In genomic region chrX:75044595-75044994, GRCm38 (mm10) we compare ENCODE assay signal across 14 mouse cellular contexts. TPM values are rescaled to one million over a fixed set of nuclear protein-coding genes. Genes with fewer than 3 reads are reported as not detected.
DNase-seq lines count a peak whose midpoint lies in the region; ATAC-seq lines count a peak whose summit lies in the region.
"Had no signal": no experiment of that assay in that cellular context is flagged by ENCODE, and none has a peak within 500 bp of the region (broad histone marks: within the 10 kb centered on the region; RNA-seq: fewer than 3 reads in every experiment).

No protein-coding gene starts in this region.

- no peak overlapping the region for H3K4me3 ChIP-seq in kidney, embryonic 15.5 days (replicated peaks)
- H3K4me3 ChIP-seq: midbrain, embryonic 10.5 days had no signal

- no peak overlapping the region for H3K4me2 ChIP-seq in kidney, embryonic 15.5 days

- WGBS in kidney, embryonic 15.5 days: 52% methylated on average over 4 of the region's 4 CpGs

- no peak overlapping the region for H3K27ac ChIP-seq in kidney, embryonic 15.5 days
- H3K27ac ChIP-seq: midbrain, embryonic 10.5 days had no signal

- no peaks in the 10 kb centered on the region for H3K4me1 ChIP-seq in kidney, embryonic 15.5 days
- H3K4me1 ChIP-seq: midbrain, embryonic 10.5 days had no signal

- no peak for ATAC-seq in kidney, embryonic 15.5 days (replicated peaks; ENCODE audit: low FRiP score)
- ATAC-seq: intestine, embryonic 16.5 days had no signal

- H3K9ac ChIP-seq in kidney, embryonic 15.5 days: no peak overlapping the region

- no peaks in the 10 kb centered on the region for H3K27me3 ChIP-seq in kidney, embryonic 15.5 days
- H3K27me3 ChIP-seq: CH12.LX had no signal

- peak; percentile 11 for DNase-seq in kidney, adult 18-20 months
- DNase-seq in gastrocnemius, postnatal 10 days: peak; percentile 3
- peak; percentile 24 to 30 for DNase-seq in kidney, adult 8-10 months
- DNase-seq in lung, postnatal 25 days (ENCODE audit: low spot score): peak; percentile 39
- no peak for DNase-seq in retina, embryonic 14.5 days (ENCODE audit: low spot score)
- DNase-seq in cerebellum, postnatal 4 days (ENCODE audit: low spot score in 2 of 2): no peak
- DNase-seq in ovary, postnatal 36 days (ENCODE audit: low spot score): no peak
- DNase-seq: cerebellum, adult 18-20 months; left cerebral cortex, postnatal 4 days; right cerebral cortex, postnatal 14 days had no signal

- no peaks in the 10 kb centered on the region for H3K36me3 ChIP-seq in kidney, embryonic 15.5 days
- H3K36me3 ChIP-seq: midbrain, embryonic 10.5 days had no signal

- no peaks in the 10 kb centered on the region for H3K9me3 ChIP-seq in kidney, embryonic 15.5 days (replicated peaks)
- H3K9me3 ChIP-seq: midbrain, embryonic 10.5 days had no signal

RNA-seq across cellular contexts. Expression of gene Gab3, which starts 40.7 kb away (rescaled TPM):
- polyA plus RNA-seq in kidney, embryonic 15.5 days (2015; fragmentation: Nextera tagmentation; extraction: Ambion mirVana): 1.9 and 2.4 TPM in 2 replicates
- 1 to 10 TPM; 1.6 to 2.7 TPM for total RNA-seq in gastrocnemius, postnatal 10 days (2021)

RNA-seq across cellular contexts. Expression of gene Dkc1, which starts 51.1 kb away (rescaled TPM):
- 144 and 173 TPM in 2 replicates for polyA plus RNA-seq in kidney, embryonic 15.5 days (2015; fragmentation: Nextera tagmentation; extraction: Ambion mirVana)
- 10 to 100 TPM; 30.0 to 31.0 TPM for total RNA-seq in gastrocnemius, postnatal 10 days (2021)

Comparison
In these comparisons a context has a peak if more than half of its experiments do, and no peak if none do; other contexts are left out.
1. DNase-seq: peak in kidney, adult 18-20 months (single experiment), gastrocnemius, postnatal 10 days (single experiment), kidney, adult 8-10 months (2 of 2) and lung, postnatal 25 days (single experiment); none in retina, embryonic 14.5 days (single experiment), cerebellum, postnatal 4 days (0 of 2) and ovary, postnatal 36 days (single experiment).